Mouse (Mus musculus): ENCODE measurements around the gene Anks1.

Anks1 gene

GRCm38 (mm10) chr17:28058346-28058745 is 149.2 kb downstream of the Anks1 start:
- no peak for DNase-seq

- no peak for DNase-seq
These were observed 151.6 kb downstream of the Anks1 start for GRCm38 (mm10) chr17:28060681-28061080.

GRCm38 (mm10) chr17:28061472-28061871 is 152.4 kb downstream of the Anks1 start:
- DNase-seq, result peak in 1 of 2 experiments; percentile 59

GRCm38 (mm10) chr17:28062710-28063109 is 153.6 kb downstream of the Anks1 start:
- DNase-seq, result no peak

GRCm38 (mm10) chr17:28063163-28063562 is 154.1 kb downstream of the Anks1 start:
- DNase-seq, result no peak

GRCm38 (mm10) chr17:28067303-28067702 is 158.2 kb downstream of the Anks1 start:
- DNase-seq, result no peak

GRCm38 (mm10) chr17:28069446-28069845 is 160.3 kb downstream of the Anks1 start:
- DNase-seq, result no peak

- no peak for DNase-seq
These were observed 161.2 kb downstream of the Anks1 start for GRCm38 (mm10) chr17:28070256-28070655.

- DNase-seq, result no peak
These were observed 163.6 kb downstream of the Anks1 start for GRCm38 (mm10) chr17:28072730-28073129.

- no peak for DNase-seq
These were observed 165.4 kb downstream of the Anks1 start for GRCm38 (mm10) chr17:28074486-28074885.

GRCm38 (mm10) chr17:28078028-28078427 is 168.9 kb downstream of the Anks1 start:
- no peak for DNase-seq

- DNase-seq, result peak; percentile 88 to 97
These were observed 170.5 kb downstream of the Anks1 start for GRCm38 (mm10) chr17:28079618-28080017.

- peak in 1 of 2 experiments; percentile 42 for DNase-seq
These were observed 171.1 kb downstream of the Anks1 start, which contains the start of gene Tcp11 for GRCm38 (mm10) chr17:28080045-28080816. Tcp11 (minus strand) TSS chr17:28080639.

- no peak for DNase-seq
These were observed 171.7 kb downstream of the Anks1 start for GRCm38 (mm10) chr17:28080817-28081165.

GRCm38 (mm10) chr17:28081385-28081784 is 172.3 kb downstream of the Anks1 start:
- peak; percentile 46 to 68 for DNase-seq

GRCm38 (mm10) chr17:28081856-28082255 is 172.8 kb downstream of the Anks1 start:
- DNase-seq, result no peak

GRCm38 (mm10) chr17:28082863-28083262 is 173.8 kb downstream of the Anks1 start:
- no peak for DNase-seq

GRCm38 (mm10) chr17:28084395-28084905 is 175.3 kb downstream of the Anks1 start:
- no peak for DNase-seq

- peak; percentile 85 to 96 for DNase-seq
These were observed 175.9 kb downstream of the Anks1 start for GRCm38 (mm10) chr17:28084964-28085363.

- no peak for DNase-seq
These were observed 178.3 kb downstream of the Anks1 start for GRCm38 (mm10) chr17:28087430-28087829.

- no peak for DNase-seq
These were observed 179.6 kb downstream of the Anks1 start for GRCm38 (mm10) chr17:28088718-28089117.

- DNase-seq, result no peak
These were observed 183.2 kb downstream of the Anks1 start for GRCm38 (mm10) chr17:28092297-28092696.

GRCm38 (mm10) chr17:28093837-28094236 is 184.7 kb downstream of the Anks1 start:
- no peak for DNase-seq

GRCm38 (mm10) chr17:28096418-28096817 is 187.3 kb downstream of the Anks1 start:
- no peak for DNase-seq

GRCm38 (mm10) chr17:28097308-28097707 is 188.2 kb downstream of the Anks1 start:
- peak; percentile 22 to 44 for DNase-seq

Data from kidney, postnatal 36 days (tissue).